Mouse (Mus musculus) megakaryocyte, embryonic 14.5 days (primary cell): ENCODE results near the gene Fbxo21.

Experiments used
- FLI1 ChIP-seq: IDR thresholded peaks from 2 replicates; pipeline ENCODE4 v1.6.1; 2012; ENCODE audit warnings: low read length, inconsistent platforms, mixed read lengths
- GATA1 ChIP-seq: IDR thresholded peaks from 3 replicates; pipeline ENCODE4 v1.6.1; 2012; ENCODE audit warnings: mixed read lengths, low read length, inconsistent platforms, borderline replicate concordance

- TF ChIP-seq GATA1 (no peak), FLI1 (no peak)
Measured at GRCm38 (mm10) chr5:117953893-117954292, 22.6 kb upstream of the Fbxo21 start.
